Mouse (Mus musculus) kidney, adult 2 months (tissue): ENCODE measurements around the gene Myoc. TPM values are rescaled to one million over a fixed set of nuclear protein-coding genes. Genes with fewer than 3 reads are reported as not detected.

Experiments used
- DNase-seq: peaks from one replicate; pipeline ENCODE4 v3.0.0; 2021
- H3K27ac ChIP-seq: fragments of 200-500 bp; 2 replicates; pipeline ENCODE4 v1.5.1; 2012; ENCODE audit warnings: low read depth, low read length, control low read depth, inconsistent platforms; ENCODE audit not compliant: insufficient read depth
- H3K27me3 ChIP-seq: fragments of 200-500 bp; replicated peaks from 2 replicates; pipeline ENCODE4 v1.6.1; 2012; ENCODE audit warnings: mild to moderate bottlenecking, moderate library complexity, low read length, inconsistent platforms; ENCODE audit not compliant: control insufficient read depth, insufficient read depth
- H3K36me3 ChIP-seq: fragments of 200-500 bp; 2 replicates; pipeline ENCODE4 v1.6.1; 2012; ENCODE audit warnings: mild to moderate bottlenecking, moderate library complexity, low read length, inconsistent platforms; ENCODE audit not compliant: control insufficient read depth, insufficient read depth
- H3K4me1 ChIP-seq: fragments of 200-500 bp; 2 replicates; pipeline ENCODE4 v1.6.1; 2011; ENCODE audit warnings: low read length; ENCODE audit not compliant: control insufficient read depth, insufficient read depth
- H3K4me3 ChIP-seq: fragments of 200-500 bp; 2 replicates; pipeline ENCODE4 v1.5.1; 2011; ENCODE audit warnings: mild to moderate bottlenecking, low read depth, low read length, control low read depth; ENCODE audit not compliant: insufficient read depth
- CTCF ChIP-seq: fragments of 200-500 bp; conservative IDR thresholded peaks from 2 replicates; pipeline ENCODE4 v1.5.1; 2011; ENCODE audit warnings: low read depth, mild to moderate bottlenecking, control low read depth, low read length, moderate library complexity, mixed read lengths; ENCODE audit not compliant: insufficient read depth, insufficient read length
- POLR2A ChIP-seq: fragments of 200-500 bp; IDR thresholded peaks from one replicate; pipeline ENCODE4 v1.6.1; 2011; ENCODE audit warnings: low read depth, low read length, control low read depth
- WGBS: fragments of 180-500 bp; shearing (Covaris S2); methylation state at CpG from one replicate; pipeline ENCODE4 v1.1.7; 2018; 5-methylcytosine and 5-hydroxymethylcytosine counted together
- polyA plus RNA-seq: library from polyadenylated mRNA; depleted of rRNA; stranded (reverse); fragments of >200 nt; gene quantifications from 2 replicates; pipeline ENCODE4 v1.2.3, GENCODE M21; 2012; rRNA removed

The Myoc gene
- 2.0 and 2.9 TPM in 2 replicates for polyA plus RNA-seq

- TF ChIP-seq CTCF = no peak
- no peak for TF ChIP-seq POLR2A
- H3K36me3 ChIP-seq = no peaks in the 10 kb centered on the region
- no peak within 1 kb of the TSS for H3K27ac ChIP-seq
- no peaks in the 10 kb centered on the region for H3K4me1 ChIP-seq
- H3K27me3 ChIP-seq = no peaks in the 10 kb centered on the region
- WGBS = 86% methylated on average over 10 of the region's 10 CpGs
- DNase-seq = no peak
- H3K4me3 ChIP-seq = no peak within 1 kb of the TSS
Measured at GRCm38 (mm10) chr1:162639051-162639750, at the start of gene Myoc. Gene Myoc (plus strand): TSS chr1:162639155.

- H3K4me3 ChIP-seq = no peak overlapping the region
- H3K27ac ChIP-seq = no peak overlapping the region
- TF ChIP-seq CTCF (no peak), POLR2A (no peak)
- no peaks in the 10 kb centered on the region; the same call in 1 of the 2 replicates for H3K36me3 ChIP-seq
- peak; percentile 10 for DNase-seq
- no peaks in the 10 kb centered on the region for H3K4me1 ChIP-seq
- no peaks in the 10 kb centered on the region for H3K27me3 ChIP-seq
- 51% methylated on average over 9 of the region's 9 CpGs for WGBS
Measured at GRCm38 (mm10) chr1:162589443-162589842, 49.5 kb upstream of the Myoc start.

- no peaks in the 10 kb centered on the region for H3K4me1 ChIP-seq
Measured at GRCm38 (mm10) chr1:162590415-162590997, 48.4 kb upstream of the Myoc start.

GRCm38 (mm10) chr1:162597379-162598102, 41.4 kb upstream of the Myoc start:
- TF ChIP-seq POLR2A (no peak), CTCF (no peak)
- 86% methylated on average over 3 of the region's 3 CpGs for WGBS
- Histone ChIP-seq H3K4me3 (no peak overlapping the region), H3K4me1 (no peaks in the 10 kb centered on the region), H3K36me3 (peaks cover 4% of the 10 kb centered on the region), H3K27ac (no peak overlapping the region), H3K27me3 (no peaks in the 10 kb centered on the region)
- no peak for DNase-seq

More at GRCm38 (mm10) chr1:162590415-162590997, 48.4 kb upstream of the Myoc start:
- no peaks in the 10 kb centered on the region for H3K27me3 ChIP-seq
- no peak for DNase-seq
- 75% methylated on average over 8 of the region's 8 CpGs for WGBS
- no peak overlapping the region for H3K4me3 ChIP-seq
- no peak overlapping the region for H3K27ac ChIP-seq
- H3K36me3 ChIP-seq = no peaks in the 10 kb centered on the region
- TF ChIP-seq CTCF (no peak), POLR2A (no peak)

- TF ChIP-seq POLR2A (no peak), CTCF (no peak)
- H3K27ac ChIP-seq = no peak overlapping the region
- no peaks in the 10 kb centered on the region for H3K4me1 ChIP-seq
- no peak for DNase-seq
- H3K36me3 ChIP-seq = peaks cover 4% of the 10 kb centered on the region
- WGBS = 88% methylated on average over 5 of the region's 5 CpGs
- no peaks in the 10 kb centered on the region for H3K27me3 ChIP-seq
- no peak overlapping the region for H3K4me3 ChIP-seq
Measured at GRCm38 (mm10) chr1:162599617-162600016, 39.3 kb upstream of the Myoc start.

- Histone ChIP-seq H3K27ac (no peak overlapping the region), H3K27me3 (no peaks in the 10 kb centered on the region), H3K36me3 (peaks cover 4% of the 10 kb centered on the region), H3K4me3 (no peak overlapping the region), H3K4me1 (no peaks in the 10 kb centered on the region)
- WGBS = 79% methylated on average over 4 of the region's 4 CpGs
- no peak for DNase-seq
- TF ChIP-seq CTCF (no peak), POLR2A (no peak)
Measured at GRCm38 (mm10) chr1:162601288-162601687, 37.7 kb upstream of the Myoc start.

GRCm38 (mm10) chr1:162608127-162608526, 30.8 kb upstream of the Myoc start:
- TF ChIP-seq POLR2A (no peak), CTCF (no peak)

More at GRCm38 (mm10) chr1:162608127-162608526, 30.8 kb upstream of the Myoc start:
- Histone ChIP-seq H3K27ac (no peak overlapping the region), H3K36me3 (no peaks in the 10 kb centered on the region), H3K27me3 (no peaks in the 10 kb centered on the region), H3K4me1 (peaks cover 3% of the 10 kb centered on the region; the same call in 1 of the 2 replicates), H3K4me3 (no peak overlapping the region)
- DNase-seq = no peak
- WGBS = 28% methylated on average over 1 of the region's 1 CpGs
